Comparison of ENCODE assay signal across 1 mouse cellular context in the genomic region with DNA sequence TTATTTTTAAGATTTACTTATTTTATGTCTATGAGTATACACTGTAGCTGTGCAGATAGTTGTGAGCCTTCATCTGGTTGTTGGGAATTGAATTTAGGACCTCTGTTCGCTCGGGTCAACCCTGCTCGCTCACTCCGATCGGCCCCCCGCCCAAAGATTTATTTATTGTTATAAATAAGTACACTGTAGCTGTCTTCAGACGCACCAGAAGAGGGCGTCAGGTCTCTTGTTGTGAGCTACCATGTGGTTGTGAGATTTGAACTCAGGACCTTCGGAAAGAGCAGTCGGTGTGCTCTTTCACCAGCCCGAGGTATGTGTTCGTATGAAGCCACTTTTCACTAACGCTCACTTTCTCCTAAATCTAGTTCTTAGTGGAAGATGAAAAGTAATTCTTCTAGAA.
TF ChIP-seq lines count a peak whose summit lies in the region.

No protein-coding gene starts in this region.

TF ChIP-seq in MEL, 35 proteins besides CTCF, POLR2A, EP300 and RAD21:
- no peak for TF ChIP-seq MAZ (IDR thresholded peaks at IDR 0.05; ENCODE audit: low read depth, low read length)
- TF ChIP-seq ZKSCAN1 (IDR thresholded peaks at IDR 0.05; ENCODE audit: low read depth, low read length), result no peak
- TF ChIP-seq NELFE (IDR thresholded peaks at IDR 0.05; ENCODE audit: low read depth, low read length), result no peak
- TF ChIP-seq MAFK (IDR thresholded peaks at IDR 0.05; ENCODE audit: borderline replicate concordance, low read depth, low read length), result no peak
- TF ChIP-seq MEF2A (IDR thresholded peaks at IDR 0.05; ENCODE audit: extremely low read depth, insufficient replicate concordance, low read depth, low read length, poor library complexity, severe bottlenecking), result no peak
- no peak for TF ChIP-seq ELF1 (IDR thresholded peaks at IDR 0.05; ENCODE audit: low read depth, low read length)
- TF ChIP-seq E2F4 (IDR thresholded peaks at IDR 0.05; ENCODE audit: borderline replicate concordance, low read depth, low read length), result no peak
- TF ChIP-seq KAT2A (conservative IDR thresholded peaks at IDR 0.05; ENCODE audit: low read depth, low read length), result no peak
